Mouse (Mus musculus) cerebellum, postnatal 4 days (tissue): ENCODE results near the gene Stom.

ENCODE experiments used
- DNase-seq, 2 experiments: peaks; one replicate each; pipeline ENCODE4 v3.0.0; 2022; ENCODE audit warnings: low spot score in 2 of 2, mixed read lengths in 1 of 2

Gene Stom

GRCm38 (mm10) chr2:35272881-35273280 lies 63.9 kb downstream of the Stom start:
- DNase-seq, result no peak

- DNase-seq, result no peak
Measured at GRCm38 (mm10) chr2:35271817-35272216, 65.0 kb downstream of the Stom start.

GRCm38 (mm10) chr2:35270531-35270984 lies 66.2 kb downstream of the Stom start:
- DNase-seq, result peak in 1 of 2 experiments; percentile 50

GRCm38 (mm10) chr2:35269716-35270260 lies 67.0 kb downstream of the Stom start:
- DNase-seq, result no peak

GRCm38 (mm10) chr2:35269136-35269535 lies 67.6 kb downstream of the Stom start:
- no peak for DNase-seq

- no peak for DNase-seq
Measured at GRCm38 (mm10) chr2:35267876-35268566, 68.8 kb downstream of the Stom start.

GRCm38 (mm10) chr2:35267156-35267875 lies 69.5 kb downstream of the Stom start:
- no peak for DNase-seq

GRCm38 (mm10) chr2:35266251-35266905 lies 70.4 kb downstream of the Stom start:
- no peak for DNase-seq

GRCm38 (mm10) chr2:35265775-35266174 lies 71.0 kb downstream of the Stom start:
- DNase-seq, result no peak

GRCm38 (mm10) chr2:35265296-35265695 lies 71.5 kb downstream of the Stom start:
- peak in 1 of 2 experiments; percentile 26 for DNase-seq

GRCm38 (mm10) chr2:35264095-35264494 lies 72.7 kb downstream of the Stom start:
- no peak for DNase-seq
